ENCODE assay signal across 12 mouse cellular contexts in genomic region chr7:80970913-80971312, GRCm38 (mm10). TPM values are rescaled to one million over a fixed set of nuclear protein-coding genes. Genes with fewer than 3 reads are reported as not detected.
A peak's percentile ranks its signal among the peaks of the same experiment; 100 is the strongest.
DNase-seq lines count a peak whose midpoint lies in the region.
"Had no signal": no experiment of that assay in that cellular context is flagged by ENCODE, and none has a peak within 500 bp of the region (broad histone marks: within the 10 kb centered on the region; RNA-seq: fewer than 3 reads in every experiment).

No protein-coding gene starts in this region.

- peak; percentile 38 to 46 for DNase-seq in heart, postnatal 10 days
- no peak for DNase-seq in heart, postnatal 36 days
- peak; percentile 64 for DNase-seq in adrenal gland, adult 2 months
- peak; percentile 69 for DNase-seq in adrenal gland, postnatal 14 days
- peak; percentile 50 for DNase-seq in kidney, postnatal 10 days
- DNase-seq in lung, postnatal 36 days: no peak
- no peak for DNase-seq in right cerebral cortex, postnatal 36 days (ENCODE audit: low spot score in 2 of 2)
- no peak for DNase-seq in cerebellum, postnatal 10 days
- DNase-seq: cerebellum, postnatal 25 days; midbrain, embryonic 14.5 days; right cerebral cortex, postnatal 14 days; thymus, adult 18-20 months had no signal

- intact Hi-C loops in heart, postnatal 10 days (cut with DNase I): no loop called here
- intact Hi-C loops in heart, postnatal 36 days (cut with DNase I): no loop called here

RNA-seq across cellular contexts. Expression of gene Zfp592, which starts 22.6 kb away (rescaled TPM):
- total RNA-seq in heart, postnatal 10 days (2021): 10 to 100 TPM; 22.9 to 24.9 TPM
- total RNA-seq in heart, postnatal 36 days (2021): 10 to 100 TPM; 14.3 to 16.4 TPM
- total RNA-seq in adrenal gland, adult 2 months (2021): 10 to 100 TPM; 22.6 to 36.1 TPM
- 13.0 and 13.9 TPM in 2 replicates for polyA plus RNA-seq in adrenal gland, adult 2 months (2012; rRNA removed)
- total RNA-seq in adrenal gland, postnatal 14 days (2021): 32.5 and 35.7 TPM in 2 replicates

RNA-seq across cellular contexts. Expression of gene Sec11a, which starts 23.3 kb away (rescaled TPM):
- 10 to 100 TPM; 70.2 to 75.0 TPM for total RNA-seq in heart, postnatal 10 days (2021)
- 10 to 100 TPM; 51.2 to 52.2 TPM for total RNA-seq in heart, postnatal 36 days (2021)
- 100 to 1,000 TPM in 1 of 2 experiments, 10 to 100 TPM in 1; 57.1 to 103 TPM for total RNA-seq in adrenal gland, adult 2 months (2021)
- 21.9 and 40.8 TPM in 2 replicates for polyA plus RNA-seq in adrenal gland, adult 2 months (2012; rRNA removed)
- total RNA-seq in adrenal gland, postnatal 14 days (2021): 105 and 124 TPM in 2 replicates

Comparison
In these comparisons a context has a peak if more than half of its experiments do, and no peak if none do; other contexts are left out.
1. DNase-seq: peak in heart, postnatal 10 days (2 of 2), adrenal gland, adult 2 months (single experiment), adrenal gland, postnatal 14 days (single experiment) and kidney, postnatal 10 days (single experiment); none in heart, postnatal 36 days (0 of 2), lung, postnatal 36 days (single experiment), right cerebral cortex, postnatal 36 days (0 of 2) and cerebellum, postnatal 10 days (0 of 2).